Mouse (Mus musculus) forebrain, embryonic 10.5 days (tissue): ENCODE measurements around the gene Rdh13. TPM values are rescaled to one million over a fixed set of nuclear protein-coding genes. Genes with fewer than 3 reads are reported as not detected.
"Not testable (repeated sequence)": the region's sequence is repeated elsewhere in the genome, so short reads cannot be mapped to it uniquely, and the experiment has no call there.

Experiments
- DNase-seq: peaks from one replicate; pipeline ENCODE4 v3.0.0-alpha.2; 2017; ENCODE audit warnings: low spot score; ENCODE audit errors: extremely low spot score
- H3K27ac ChIP-seq: fragments of 300-500 bp; sonication (generic); 2 replicates; pipeline ENCODE4 v1.5.1; 2016; ENCODE audit warnings: mild to moderate bottlenecking
- H3K27me3 ChIP-seq: fragments of 300-500 bp; sonication (generic); 2 replicates; pipeline ENCODE4 v1.6.1; 2016; ENCODE audit warnings: mild to moderate bottlenecking; ENCODE audit not compliant: poor library complexity, severe bottlenecking
- H3K36me3 ChIP-seq: fragments of 300-500 bp; sonication (generic); replicated peaks from 2 replicates; pipeline ENCODE4 v1.6.1; 2016; ENCODE audit warnings: mild to moderate bottlenecking, moderate library complexity
- H3K4me1 ChIP-seq: fragments of 300-500 bp; sonication (generic); 2 replicates; pipeline ENCODE4 v1.6.1; 2016
- H3K4me3 ChIP-seq: fragments of 300-500 bp; sonication (generic); 2 replicates; pipeline ENCODE4 v1.5.1; 2016; ENCODE audit warnings: mild to moderate bottlenecking, moderate library complexity
- H3K9me3 ChIP-seq: fragments of 300-500 bp; sonication (generic); 2 replicates; pipeline ENCODE4 v1.6.1; 2016; ENCODE audit warnings: mild to moderate bottlenecking, moderate library complexity
- WGBS: fragments of 180-500 bp; shearing (Covaris S2); methylation state at CpG from one replicate; pipeline ENCODE4 v1.1.7; 2016; 5-methylcytosine and 5-hydroxymethylcytosine counted together
- microRNA-seq: library from miRNA; unstranded; fragments of <30 nt; microRNA quantifications from one replicate; pipeline ENCODE4, GENCODE M21; 2017
- polyA plus RNA-seq: library from polyadenylated mRNA; unstranded; fragments of >200 nt; fragmentation: Nextera tagmentation; extraction: Ambion mirVana; gene quantifications from 2 replicates; pipeline ENCODE4 v1.2.1, GENCODE M21; 2016

Gene Rdh13
- polyA plus RNA-seq, 1 experiment from 2014 or later = 34.6 TPM

DNA sequence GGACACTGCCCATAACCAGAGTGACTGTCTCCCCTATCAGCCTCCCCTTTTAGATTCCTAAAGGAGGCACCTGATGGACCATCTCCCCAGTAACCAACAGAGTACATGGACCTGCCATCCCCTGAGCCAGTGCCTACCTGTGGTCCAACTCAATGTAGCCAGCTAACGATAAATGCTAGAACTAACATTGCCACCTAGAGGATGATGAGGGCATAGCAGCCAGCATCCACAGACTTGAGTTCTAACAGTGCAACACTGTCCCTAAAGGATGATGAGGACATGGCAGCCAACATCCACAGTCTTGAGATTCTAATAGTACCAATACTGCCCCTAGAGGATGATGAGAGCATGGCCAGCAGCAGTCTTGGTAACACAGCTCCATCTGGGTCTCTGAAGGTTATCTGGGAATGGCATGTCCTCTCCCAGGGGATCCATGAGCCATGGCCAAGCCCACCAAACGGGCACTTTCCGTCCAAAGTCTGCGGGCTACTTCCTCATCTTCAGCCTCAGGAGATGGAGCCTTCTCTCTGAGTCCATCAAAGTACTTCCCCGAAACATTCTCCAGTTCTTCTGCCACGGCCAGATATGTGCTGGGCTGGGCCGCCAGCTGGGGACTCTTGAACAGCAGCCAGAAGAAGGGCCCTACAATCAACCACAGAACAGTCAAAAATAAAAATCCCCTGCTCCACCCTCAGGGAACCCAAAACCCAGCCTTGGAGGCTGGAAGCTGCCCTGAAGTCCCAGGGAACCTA lies 18.1 kb downstream of the Rdh13 start:
- 76% methylated on average over 7 of the region's 7 CpGs for WGBS
- Histone ChIP-seq H3K27me3 (no peaks in the 10 kb centered on the region), H3K4me1 (no peaks in the 10 kb centered on the region), H3K36me3 (peaks cover 83% of the 10 kb centered on the region), H3K27ac (no peak overlapping the region), H3K4me3 (no peak overlapping the region), H3K9me3 (peaks cover 3% of the 10 kb centered on the region; the same call in 1 of the 2 replicates)
- DNase-seq = peak; percentile 75

DNA sequence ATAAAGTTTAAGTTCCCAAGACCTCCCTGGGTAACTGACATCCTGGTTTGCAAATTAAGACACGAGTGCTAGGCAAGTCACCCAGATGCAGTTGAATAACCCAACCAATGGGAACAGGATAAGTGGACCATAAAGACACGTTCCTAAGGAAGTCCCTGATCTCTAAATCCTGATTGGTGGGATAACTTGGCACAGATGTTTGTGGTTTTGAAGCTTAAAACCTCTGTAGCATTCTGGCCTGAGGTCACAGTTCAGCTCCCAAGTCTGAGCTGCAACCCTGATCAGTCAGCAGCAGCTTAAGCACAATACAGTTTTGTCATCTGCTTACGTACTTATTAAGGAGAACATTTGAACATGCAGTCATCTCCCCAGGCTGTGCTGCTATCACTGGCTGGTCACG lies 25.2 kb downstream of the Rdh13 start:
- DNase-seq = no peak
- H3K9me3 ChIP-seq = no peaks in the 10 kb centered on the region
- H3K27me3 ChIP-seq = no peaks in the 10 kb centered on the region
- no peaks in the 10 kb centered on the region for H3K4me1 ChIP-seq
- H3K27ac ChIP-seq = no peak overlapping the region
- H3K4me3 ChIP-seq = no peak overlapping the region
- peaks cover 18% of the 10 kb centered on the region for H3K36me3 ChIP-seq
- WGBS = 74% methylated on average over 4 of the region's 4 CpGs

- Histone ChIP-seq H3K27me3 (no peaks in the 10 kb centered on the region), H3K9me3 (no peaks in the 10 kb centered on the region), H3K4me1 (no peaks in the 10 kb centered on the region), H3K4me3 (no peak overlapping the region), H3K36me3 (peaks cover 13% of the 10 kb centered on the region), H3K27ac (no peak overlapping the region)
- DNase-seq = no peak
- 85% methylated on average over 6 of the region's 6 CpGs for WGBS
These were observed 25.8 kb downstream of the Rdh13 start for GRCm38 (mm10) chr7:4419681-4420080.

DNA sequence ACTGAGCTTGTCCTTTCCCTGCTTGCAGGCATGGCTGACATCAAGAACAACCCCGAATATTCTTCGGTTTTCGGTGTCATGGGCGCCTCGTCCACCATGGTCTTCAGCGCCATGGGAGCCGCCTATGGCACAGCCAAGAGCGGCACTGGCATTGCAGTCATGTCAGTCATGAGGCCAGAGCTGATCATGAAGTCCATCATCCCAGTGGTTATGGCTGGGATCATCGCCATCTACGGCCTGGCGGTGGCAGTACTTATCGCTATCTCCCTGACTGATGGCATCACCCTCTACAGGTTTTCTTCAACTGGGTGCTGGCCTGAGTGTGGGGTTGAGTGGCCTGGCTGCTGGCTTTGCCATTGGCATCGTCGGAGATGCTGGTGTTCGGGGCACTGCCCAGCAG lies 33.0 kb downstream of the Rdh13 start:
- peaks cover 16% of the 10 kb centered on the region; the same call in 1 of the 2 replicates for H3K9me3 ChIP-seq
- H3K36me3 ChIP-seq, H3K27ac ChIP-seq, DNase-seq, H3K27me3 ChIP-seq, H3K4me1 ChIP-seq, H3K4me3 ChIP-seq: not testable (repeated sequence)
- WGBS = 97% methylated on average over 15 of the region's 15 CpGs

DNA sequence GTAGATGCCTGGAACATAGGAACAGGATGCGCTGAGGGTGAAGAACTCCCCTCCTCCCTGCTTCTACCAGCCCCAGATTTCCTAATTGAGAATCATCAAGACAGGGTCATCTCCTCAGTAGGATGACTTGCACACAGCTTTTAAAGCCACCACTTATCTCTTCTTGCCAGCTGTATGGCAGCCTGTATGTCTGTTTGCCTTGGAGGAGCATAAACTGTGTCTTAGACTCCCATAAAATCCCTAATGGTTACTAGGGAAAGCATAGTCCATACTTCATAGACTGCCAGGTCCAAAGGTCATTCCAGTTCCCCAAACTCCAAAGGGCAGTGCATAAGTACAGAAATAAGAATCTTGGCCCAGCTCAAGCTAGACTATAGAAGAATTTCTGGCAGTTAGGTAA lies 47.7 kb downstream of the Rdh13 start, which contains the start of gene Gp6:
Gene Gp6 (minus strand): TSS at position 15 of the 400 bp plus-strand sequence.
- Histone ChIP-seq H3K4me1 (no peaks in the 10 kb centered on the region), H3K27ac (no peak within 1 kb of the TSS), H3K27me3 (no peaks in the 10 kb centered on the region), H3K4me3 (no peak within 1 kb of the TSS), H3K9me3 (peaks cover 7% of the 10 kb centered on the region), H3K36me3 (no peaks in the 10 kb centered on the region)
- DNase-seq = no peak
- WGBS = 78% methylated on average over 1 of the region's 1 CpGs

Small RNA genes within 50 kb of the gene (microRNA-seq; reads per million reads assigned to microRNA genes)
- gene Gm24605 (not detected), gene Gm24752 (not detected), gene Gm25349 (not detected)

Other genes starting within 250 kb of the Rdh13 start
- gene Lilra5, start 207.9 kb downstream of the Rdh13 start, polyA plus RNA-seq = not detected in 2 replicates
- not detected in 2 replicates for gene Ncr1, start 107.9 kb downstream of the Rdh13 start, polyA plus RNA-seq
- gene Gp6, start 47.9 kb downstream of the Rdh13 start, polyA plus RNA-seq = 0.51 and 0.65 TPM in 2 replicates
- 1.3 and 2.4 TPM in 2 replicates for gene Eps8l1, start 15.0 kb upstream of the Rdh13 start, polyA plus RNA-seq
- gene Ppp1r12c, start 56.0 kb upstream of the Rdh13 start, polyA plus RNA-seq = 34.2 and 34.8 TPM in 2 replicates
- 4.3 and 4.5 TPM in 2 replicates for gene Tnnt1, start 70.7 kb upstream of the Rdh13 start, polyA plus RNA-seq
- gene Tnni3, start 78.6 kb upstream of the Rdh13 start, polyA plus RNA-seq = 1.8 and 1.9 TPM in 2 replicates
- 2.7 and 3.2 TPM in 2 replicates for gene Dnaaf3, start 86.8 kb upstream of the Rdh13 start, polyA plus RNA-seq
- 4.9 and 6.7 TPM in 2 replicates for gene Syt5, start 101.9 kb upstream of the Rdh13 start, polyA plus RNA-seq
- 0.06 TPM in 1 of 2 replicates, not detected in the other for gene Ptprh, start 158.4 kb upstream of the Rdh13 start, polyA plus RNA-seq
- gene Tmem86b, start 185.8 kb upstream of the Rdh13 start, polyA plus RNA-seq = 1.6 and 2.1 TPM in 2 replicates
- gene Ppp6r1, start 213.4 kb upstream of the Rdh13 start, polyA plus RNA-seq = 8.0 and 9.2 TPM in 2 replicates
- gene Hspbp1, start 239.4 kb upstream of the Rdh13 start, polyA plus RNA-seq = 135 and 137 TPM in 2 replicates
- gene Brsk1, start 245.0 kb upstream of the Rdh13 start, polyA plus RNA-seq = 2.2 TPM in 2 replicates